Mouse (Mus musculus): ENCODE measurements at regions not wholly inside any gene's neighbourhood (a gene's known extent, or its start where the extent isn't known, plus 50 kb on each side); places are given as distances from the start of the nearest gene placed in this dataset.

DNA sequence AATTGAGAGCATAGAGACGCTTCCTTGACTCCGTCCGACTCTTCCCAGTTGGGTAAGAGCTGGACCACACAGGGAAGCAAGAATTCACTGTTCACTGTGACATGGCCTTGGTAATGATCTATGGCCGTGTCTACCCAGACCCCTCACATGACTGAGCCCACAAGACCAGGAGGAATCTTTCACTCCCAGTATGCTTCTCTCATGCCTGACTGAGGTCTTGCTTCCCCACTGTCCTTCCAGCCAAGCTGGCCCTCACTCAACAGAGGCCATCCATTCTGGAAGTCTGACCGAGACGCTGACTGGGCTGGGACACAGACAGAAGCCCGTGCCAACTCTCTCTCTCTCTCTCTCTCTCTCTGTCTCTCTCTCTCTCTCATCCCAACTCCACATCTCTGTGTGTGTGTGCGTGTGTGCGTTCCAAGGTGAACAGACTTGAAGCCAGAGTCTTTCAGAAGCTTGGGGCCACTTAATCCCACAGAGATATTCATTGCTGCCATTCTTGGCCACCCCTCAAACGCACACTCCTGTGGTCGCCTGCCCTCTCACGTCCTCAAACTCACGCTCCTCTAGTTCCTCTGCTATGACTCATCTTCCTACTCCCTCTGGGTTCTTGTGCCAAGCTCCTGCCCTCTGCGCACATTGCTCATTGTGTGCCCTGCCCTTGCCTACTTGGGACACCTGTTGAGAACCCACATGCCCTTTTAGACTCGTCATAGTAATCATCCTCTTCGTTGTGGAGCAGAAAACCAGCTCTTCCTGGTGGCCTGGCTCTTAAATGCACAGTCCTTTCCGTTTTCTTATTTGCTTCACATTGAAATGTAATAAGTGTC is 197.2 kb upstream of the Usp25 start:
- Histone ChIP-seq H3K4me2 (ENCODE audit: low read depth, low read length) (no peak overlapping the region), H3K27me3 (replicated peaks; ENCODE audit: control insufficient read depth, insufficient read depth, low read length) (no peaks in the 10 kb centered on the region), H3K9ac (ENCODE audit: low read depth, low read length) (no peak overlapping the region), H3K36me3 (ENCODE audit: control insufficient read depth, insufficient read depth, low read length) (no peaks in the 10 kb centered on the region), H3K4me1 (ENCODE audit: control insufficient read depth, insufficient read depth, low read length) (no peaks in the 10 kb centered on the region), H3K27ac (replicated peaks; ENCODE audit: low read depth, low read length) (no peak overlapping the region), H3K9me3 (ENCODE audit: control insufficient read depth, low read length) (no peaks in the 10 kb centered on the region), H3K4me3 (ENCODE audit: low read depth, low read length) (no peak overlapping the region)
- DNase-seq (ENCODE audit: low spot score) (no peak), ATAC-seq (ENCODE audit: low read depth) (no peak)
- 84% methylated on average over 17 of the region's 17 CpGs for WGBS

DNA sequence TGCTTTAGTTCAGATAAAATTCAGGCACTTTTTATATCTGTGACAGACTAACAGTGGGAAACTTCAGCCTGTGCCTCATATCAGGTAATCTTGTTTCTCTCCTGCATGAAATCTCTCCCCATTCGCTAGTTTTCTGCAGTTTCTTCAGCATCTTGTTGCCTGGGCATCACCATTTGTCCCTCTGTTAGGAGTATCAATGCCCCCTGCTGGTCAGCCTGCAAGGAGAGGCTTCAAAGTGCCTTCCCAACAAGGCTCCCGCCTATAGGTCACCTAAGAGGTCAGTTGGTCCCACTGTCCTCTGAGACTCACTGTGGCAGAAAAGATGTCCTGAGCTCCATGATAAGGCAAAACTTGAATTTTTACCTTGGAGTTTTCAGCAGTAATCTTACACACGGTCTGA is 209.8 kb upstream of the Usp25 start:
- Histone ChIP-seq H3K36me3 (ENCODE audit: control insufficient read depth, insufficient read depth, low read length) (no peaks in the 10 kb centered on the region), H3K4me3 (ENCODE audit: low read depth, low read length) (no peak overlapping the region), H3K9ac (ENCODE audit: low read depth, low read length) (no peak overlapping the region), H3K27ac (replicated peaks; ENCODE audit: low read depth, low read length) (no peak overlapping the region), H3K4me1 (ENCODE audit: control insufficient read depth, insufficient read depth, low read length) (no peaks in the 10 kb centered on the region), H3K9me3 (ENCODE audit: control insufficient read depth, low read length) (no peaks in the 10 kb centered on the region), H3K27me3 (replicated peaks; ENCODE audit: control insufficient read depth, insufficient read depth, low read length) (no peaks in the 10 kb centered on the region), H3K4me2 (ENCODE audit: low read depth, low read length) (no peak overlapping the region)
- no peak for ATAC-seq (ENCODE audit: low read depth)
- WGBS = 26% methylated on average over 3 of the region's 3 CpGs
- DNase-seq (ENCODE audit: low spot score) = peak; percentile 64

DNA sequence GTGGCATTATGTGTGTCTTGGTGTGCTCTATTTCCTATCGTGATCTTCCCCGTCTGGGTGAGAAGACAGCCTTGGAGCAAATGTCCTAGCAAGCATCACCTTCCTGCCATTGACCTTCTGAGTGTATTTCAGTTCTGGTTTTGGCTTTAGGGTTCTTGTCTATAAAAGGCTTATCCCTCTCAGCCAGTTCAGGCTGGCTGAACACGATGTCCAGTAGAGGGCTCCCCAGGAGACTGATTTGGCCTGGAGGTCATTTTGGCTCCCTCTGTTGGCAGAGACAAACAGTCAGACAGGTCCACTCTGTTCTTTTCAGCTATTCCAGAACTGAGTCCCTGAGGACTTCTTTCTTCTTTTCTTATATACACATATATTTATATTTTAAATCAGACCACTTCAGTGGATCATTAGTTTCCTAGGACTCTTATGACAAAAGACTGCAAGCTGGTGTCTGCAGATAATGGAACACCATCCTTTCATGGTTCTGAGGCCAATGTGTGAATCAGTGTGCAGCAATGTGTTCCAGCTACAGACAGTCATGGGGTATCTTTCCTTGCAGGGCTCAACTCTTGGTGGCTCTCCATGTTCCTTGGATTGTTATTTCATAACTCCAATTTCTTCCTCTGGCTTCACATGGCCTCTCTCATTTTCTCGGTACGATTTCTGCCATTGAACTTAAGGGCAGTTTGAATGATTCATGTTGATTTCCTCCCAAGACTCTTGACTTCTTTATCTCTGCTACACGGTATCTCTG is 226.9 kb upstream of the Usp25 start:
- DNase-seq (ENCODE audit: low spot score) = peak; percentile 52
- H3K4me3 ChIP-seq (ENCODE audit: low read depth, low read length) = no peak overlapping the region
- no peaks in the 10 kb centered on the region for H3K36me3 ChIP-seq (ENCODE audit: control insufficient read depth, insufficient read depth, low read length)
- H3K9me3 ChIP-seq (ENCODE audit: control insufficient read depth, low read length) = no peaks in the 10 kb centered on the region
- WGBS = 77% methylated on average over 6 of the region's 6 CpGs
- no peak overlapping the region for H3K27ac ChIP-seq (replicated peaks; ENCODE audit: low read depth, low read length)
- no peaks in the 10 kb centered on the region for H3K4me1 ChIP-seq (ENCODE audit: control insufficient read depth, insufficient read depth, low read length)
- no peak overlapping the region for H3K4me2 ChIP-seq (ENCODE audit: low read depth, low read length)
- ATAC-seq (ENCODE audit: low read depth) = no peak
- no peaks in the 10 kb centered on the region for H3K27me3 ChIP-seq (replicated peaks; ENCODE audit: control insufficient read depth, insufficient read depth, low read length)
- H3K9ac ChIP-seq (ENCODE audit: low read depth, low read length) = no peak overlapping the region

DNA sequence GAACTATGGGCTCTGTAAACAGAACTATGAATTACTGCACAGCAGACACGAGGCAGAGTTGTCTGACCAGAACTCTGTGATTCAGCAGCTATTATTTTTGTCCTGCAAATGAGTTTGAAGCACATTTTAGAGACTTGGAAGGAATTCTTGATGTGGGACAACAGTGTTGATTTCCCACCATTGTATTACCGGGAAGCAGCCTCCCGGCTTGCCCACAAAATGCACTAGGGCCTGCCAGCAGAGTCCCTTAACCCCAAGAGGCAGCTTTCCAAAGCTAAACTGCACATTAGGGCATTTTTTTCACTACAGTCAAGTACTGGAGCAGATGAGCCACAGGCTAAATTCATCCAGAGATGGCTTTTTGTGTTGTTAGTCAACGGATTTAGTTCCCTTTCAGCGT is 230.8 kb upstream of the Usp25 start:
- no peaks in the 10 kb centered on the region for H3K9me3 ChIP-seq (ENCODE audit: control insufficient read depth, low read length)
- H3K4me2 ChIP-seq (ENCODE audit: low read depth, low read length) = no peak overlapping the region
- DNase-seq (ENCODE audit: low spot score) = no peak
- H3K27ac ChIP-seq (replicated peaks; ENCODE audit: low read depth, low read length) = no peak overlapping the region
- no peak for ATAC-seq (ENCODE audit: low read depth)
- H3K27me3 ChIP-seq (replicated peaks; ENCODE audit: control insufficient read depth, insufficient read depth, low read length) = no peaks in the 10 kb centered on the region
- no peaks in the 10 kb centered on the region for H3K36me3 ChIP-seq (ENCODE audit: control insufficient read depth, insufficient read depth, low read length)
- no peak overlapping the region for H3K4me3 ChIP-seq (ENCODE audit: low read depth, low read length)
- H3K4me1 ChIP-seq (ENCODE audit: control insufficient read depth, insufficient read depth, low read length) = no peaks in the 10 kb centered on the region
- H3K9ac ChIP-seq (ENCODE audit: low read depth, low read length) = no peak overlapping the region
- 49% methylated on average over 5 of the region's 5 CpGs for WGBS

DNA sequence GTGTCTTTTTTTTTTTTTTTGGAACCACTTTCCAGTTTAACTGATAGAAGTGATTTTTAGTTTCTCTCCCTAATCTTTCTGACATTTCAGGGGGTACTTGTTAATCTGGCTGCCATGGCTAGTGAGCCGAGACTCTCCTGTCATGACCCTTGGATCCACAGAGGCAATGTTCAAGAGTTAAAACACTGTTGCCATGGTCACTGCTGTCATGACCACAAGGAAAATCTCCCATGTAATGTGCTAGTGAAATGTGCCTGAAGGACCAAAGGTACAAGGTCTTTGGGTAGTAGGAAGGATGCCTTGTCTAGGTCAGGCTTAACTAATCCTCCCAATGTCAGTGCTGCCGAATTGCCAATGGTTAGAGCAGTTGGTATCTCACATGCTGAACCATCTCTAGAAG is 237.7 kb upstream of the Usp25 start:
- no peaks in the 10 kb centered on the region for H3K27me3 ChIP-seq (replicated peaks; ENCODE audit: control insufficient read depth, insufficient read depth, low read length)
- H3K4me3 ChIP-seq (ENCODE audit: low read depth, low read length) = no peak overlapping the region
- H3K9ac ChIP-seq (ENCODE audit: low read depth, low read length) = no peak overlapping the region
- 67% methylated on average over 2 of the region's 2 CpGs for WGBS
- no peak overlapping the region for H3K4me2 ChIP-seq (ENCODE audit: low read depth, low read length)
- ATAC-seq (ENCODE audit: low read depth) (no peak), DNase-seq (ENCODE audit: low spot score) (no peak)
- H3K4me1 ChIP-seq (ENCODE audit: control insufficient read depth, insufficient read depth, low read length) = no peaks in the 10 kb centered on the region
- no peak overlapping the region for H3K27ac ChIP-seq (replicated peaks; ENCODE audit: low read depth, low read length)
- H3K9me3 ChIP-seq (ENCODE audit: control insufficient read depth, low read length) = no peaks in the 10 kb centered on the region
- no peaks in the 10 kb centered on the region for H3K36me3 ChIP-seq (ENCODE audit: control insufficient read depth, insufficient read depth, low read length)

DNA sequence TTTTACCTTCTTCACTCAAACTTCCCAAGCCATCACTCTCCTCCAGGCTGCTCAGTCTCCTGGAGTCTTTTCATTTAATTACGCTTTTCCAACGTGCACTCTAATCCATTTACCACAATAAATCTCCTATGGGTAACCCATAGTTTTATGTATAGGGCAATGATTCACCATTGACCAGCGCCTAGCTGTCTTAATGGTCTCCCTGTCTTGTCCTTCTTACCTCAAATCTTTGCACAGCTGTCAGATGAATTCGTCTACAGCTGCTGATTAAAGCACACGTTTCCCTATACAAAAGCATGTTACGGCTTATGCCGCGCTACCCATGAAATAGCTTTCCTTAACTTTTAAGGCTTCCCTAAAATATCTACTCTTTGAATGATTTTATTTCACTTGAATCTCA is 239.5 kb upstream of the Usp25 start:
- WGBS = 78% methylated on average over 8 of the region's 8 CpGs
- ATAC-seq (ENCODE audit: low read depth) (no peak), DNase-seq (ENCODE audit: low spot score) (no peak)
- Histone ChIP-seq H3K4me1 (ENCODE audit: control insufficient read depth, insufficient read depth, low read length) (no peaks in the 10 kb centered on the region), H3K27ac (replicated peaks; ENCODE audit: low read depth, low read length) (no peak overlapping the region), H3K9me3 (ENCODE audit: control insufficient read depth, low read length) (no peaks in the 10 kb centered on the region), H3K9ac (ENCODE audit: low read depth, low read length) (no peak overlapping the region), H3K27me3 (replicated peaks; ENCODE audit: control insufficient read depth, insufficient read depth, low read length) (no peaks in the 10 kb centered on the region), H3K4me3 (ENCODE audit: low read depth, low read length) (no peak overlapping the region), H3K36me3 (ENCODE audit: control insufficient read depth, insufficient read depth, low read length) (no peaks in the 10 kb centered on the region), H3K4me2 (ENCODE audit: low read depth, low read length) (no peak overlapping the region)

DNA sequence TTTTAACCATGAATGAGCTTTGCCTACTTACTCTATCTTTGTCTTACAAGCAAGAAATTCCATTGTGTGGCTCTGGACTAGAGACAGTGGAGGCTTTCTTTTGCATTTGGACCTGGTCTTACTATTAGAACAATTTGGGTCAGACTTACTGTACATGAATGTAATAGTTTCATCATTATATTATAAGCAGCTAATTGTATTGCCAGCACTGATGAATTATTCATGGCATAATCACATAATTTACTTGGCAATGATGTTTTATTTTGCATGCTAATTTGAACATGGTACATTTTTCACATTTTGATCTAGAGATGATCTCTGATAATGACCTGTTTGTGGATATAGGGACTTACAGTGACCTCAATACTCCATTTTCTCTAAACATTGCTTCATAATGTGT is 240.0 kb upstream of the Usp25 start:
- ATAC-seq (ENCODE audit: low read depth) = no peak
- no peak overlapping the region for H3K4me2 ChIP-seq (ENCODE audit: low read depth, low read length)

DNA sequence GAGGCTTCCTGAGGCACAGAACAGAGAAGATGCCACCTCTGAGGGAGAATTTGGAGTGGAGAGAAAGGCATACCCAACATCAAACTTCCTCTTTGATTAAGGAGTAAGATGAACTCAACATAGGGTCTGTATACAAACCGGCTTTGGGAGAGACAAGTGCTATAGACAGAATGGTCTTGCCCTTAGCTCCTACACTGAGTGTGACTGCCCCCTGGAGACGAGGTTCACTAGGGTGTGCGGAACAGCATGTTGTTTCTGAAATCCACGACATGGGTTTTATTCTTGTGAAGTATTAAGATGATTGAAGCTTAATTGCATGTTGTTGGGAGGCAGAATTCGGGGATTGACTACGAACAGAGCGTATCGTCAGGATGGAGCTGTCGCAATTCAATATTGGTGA is 244.9 kb upstream of the Usp25 start:
- DNase-seq (ENCODE audit: low spot score) = peak; percentile 37
- Histone ChIP-seq H3K36me3 (ENCODE audit: control insufficient read depth, insufficient read depth, low read length) (no peaks in the 10 kb centered on the region), H3K9ac (ENCODE audit: low read depth, low read length) (no peak overlapping the region), H3K4me3 (ENCODE audit: low read depth, low read length) (no peak overlapping the region), H3K4me1 (ENCODE audit: control insufficient read depth, insufficient read depth, low read length) (peaks cover 6% of the 10 kb centered on the region; the same call in 1 of the 2 replicates), H3K9me3 (ENCODE audit: control insufficient read depth, low read length) (no peaks in the 10 kb centered on the region), H3K27me3 (replicated peaks; ENCODE audit: control insufficient read depth, insufficient read depth, low read length) (no peaks in the 10 kb centered on the region), H3K27ac (replicated peaks; ENCODE audit: low read depth, low read length) (no peak overlapping the region), H3K4me2 (ENCODE audit: low read depth, low read length) (no peak overlapping the region)
- 71% methylated on average over 9 of the region's 9 CpGs for WGBS
- no peak; the same call in 1 of the 2 replicates for ATAC-seq (ENCODE audit: low read depth)

More for the DNA sequence above, 240.0 kb upstream of the Usp25 start:
- no peak overlapping the region for H3K27ac ChIP-seq (replicated peaks; ENCODE audit: low read depth, low read length)
- no peaks in the 10 kb centered on the region for H3K36me3 ChIP-seq (ENCODE audit: control insufficient read depth, insufficient read depth, low read length)
- no peaks in the 10 kb centered on the region for H3K27me3 ChIP-seq (replicated peaks; ENCODE audit: control insufficient read depth, insufficient read depth, low read length)
- no peaks in the 10 kb centered on the region for H3K4me1 ChIP-seq (ENCODE audit: control insufficient read depth, insufficient read depth, low read length)
- no peak overlapping the region for H3K4me3 ChIP-seq (ENCODE audit: low read depth, low read length)
- H3K9ac ChIP-seq (ENCODE audit: low read depth, low read length) = no peak overlapping the region
- no peak for DNase-seq (ENCODE audit: low spot score)
- no peaks in the 10 kb centered on the region for H3K9me3 ChIP-seq (ENCODE audit: control insufficient read depth, low read length)
